Mouse (Mus musculus) C2C12 (cell line): ENCODE data around the gene Itga4. TPM values are rescaled to one million over a fixed set of nuclear protein-coding genes. Genes with fewer than 3 reads are reported as not detected.

Experiments
- H3K27me3 ChIP-seq: one replicate; pipeline ENCODE4 v1.6.1; 2011; ENCODE audit not compliant: control insufficient read depth, insufficient read depth, insufficient read length
- H3K36me3 ChIP-seq: one replicate; pipeline ENCODE4 v1.6.1; 2011; ENCODE audit not compliant: control insufficient read depth, insufficient read depth
- H3K4me3 ChIP-seq: one replicate; pipeline ENCODE4 v1.5.1; 2011; ENCODE audit warnings: mild to moderate bottlenecking, control low read depth; ENCODE audit not compliant: poor library complexity, insufficient read depth, severe bottlenecking
- H3K79me2 ChIP-seq: one replicate; pipeline ENCODE4 v1.6.1; 2011; ENCODE audit not compliant: control insufficient read depth, insufficient read depth
- H3K79me3 ChIP-seq: one replicate; pipeline ENCODE4 v1.6.1; 2011; ENCODE audit warnings: low read depth, control low read depth
- H3ac ChIP-seq: one replicate; pipeline ENCODE3; 2011; ENCODE audit warnings: low read depth; ENCODE audit not compliant: control insufficient read depth, insufficient read length
- CEBPB ChIP-seq: IDR thresholded peaks from one replicate; pipeline ENCODE4 v1.6.1; 2011; ENCODE audit warnings: low read depth, mild to moderate bottlenecking, control low read depth, moderate library complexity
- CTCF ChIP-seq: IDR thresholded peaks from one replicate; pipeline ENCODE4 v1.5.1; 2011; ENCODE audit not compliant: control insufficient read depth, insufficient read depth, insufficient read length
- FOSL1 ChIP-seq: IDR thresholded peaks from one replicate; pipeline ENCODE4 v1.8.0; 2011; ENCODE audit warnings: mild to moderate bottlenecking, low read length; ENCODE audit not compliant: poor library complexity, insufficient read depth, severe bottlenecking
- MAX ChIP-seq: IDR thresholded peaks from one replicate; pipeline ENCODE4 v1.6.1; 2011; ENCODE audit warnings: mild to moderate bottlenecking, control low read depth
- MYOD1 ChIP-seq: IDR thresholded peaks from one replicate; pipeline ENCODE4 v1.6.1; 2011; ENCODE audit warnings: low read depth; ENCODE audit not compliant: control insufficient read depth, insufficient read length
- MYOG ChIP-seq: IDR thresholded peaks from one replicate; pipeline ENCODE4 v1.6.1; 2011; ENCODE audit not compliant: control insufficient read depth, insufficient read length; ENCODE audit errors: extremely low read depth
- USF1 ChIP-seq: IDR thresholded peaks from one replicate; pipeline ENCODE4 v1.6.1; 2011; ENCODE audit warnings: low read depth, mild to moderate bottlenecking, control low read depth, moderate library complexity
- polyA plus RNA-seq: library from polyadenylated mRNA; unstranded; fragments of >200 nt; fragmentation: generic; extraction: Trizol; gene quantifications from one replicate; pipeline ENCODE4 v1.2.1, GENCODE M21; 2012; ENCODE audit warnings: missing spikeins

The Itga4 gene
- polyA plus RNA-seq, 1 experiment: 0.84 TPM

- Histone ChIP-seq H3ac (no peak overlapping the region), H3K79me3 (no peaks in the 10 kb centered on the region), H3K79me2 (no peaks in the 10 kb centered on the region), H3K4me3 (no peak overlapping the region), H3K27me3 (no peaks in the 10 kb centered on the region), H3K36me3 (no peaks in the 10 kb centered on the region)
- TF ChIP-seq MYOG (no peak), CTCF (no peak), MYOD1 (no peak), FOSL1 (no peak), CEBPB (no peak)
Observed at GRCm38 (mm10) chr2:79302398-79302797, 47.2 kb downstream of the Itga4 start.

- Histone ChIP-seq H3K79me2 (no peaks in the 10 kb centered on the region), H3K79me3 (no peaks in the 10 kb centered on the region), H3K36me3 (no peaks in the 10 kb centered on the region), H3K4me3 (no peak overlapping the region), H3K27me3 (no peaks in the 10 kb centered on the region), H3ac (no peak overlapping the region)
- TF ChIP-seq FOSL1 (no peak), CTCF (no peak), MYOD1 (no peak), CEBPB (no peak), MYOG (no peak), MAX (no peak), USF1 (no peak)
Observed at GRCm38 (mm10) chr2:79307549-79307948, 52.3 kb downstream of the Itga4 start.

- no peaks in the 10 kb centered on the region for H3K27me3 ChIP-seq
- no peak for TF ChIP-seq CTCF
- TF ChIP-seq USF1: no peak
- TF ChIP-seq MYOG: no peak
- no peak for TF ChIP-seq MYOD1
- TF ChIP-seq CEBPB: no peak
- no peak for TF ChIP-seq MAX
- no peak for TF ChIP-seq FOSL1
- no peak overlapping the region for H3K4me3 ChIP-seq
- H3K79me3 ChIP-seq: no peaks in the 10 kb centered on the region
- H3K36me3 ChIP-seq: no peaks in the 10 kb centered on the region
- H3ac ChIP-seq: no peak overlapping the region
- no peaks in the 10 kb centered on the region for H3K79me2 ChIP-seq
Observed at GRCm38 (mm10) chr2:79309454-79310118, 54.4 kb downstream of the Itga4 start.

- Histone ChIP-seq H3K79me3 (no peaks in the 10 kb centered on the region), H3K4me3 (no peak overlapping the region)
- TF ChIP-seq MAX: no peak
- TF ChIP-seq CTCF: no peak
- no peak for TF ChIP-seq USF1
- TF ChIP-seq MYOD1: no peak
Observed at GRCm38 (mm10) chr2:79312499-79312898, 57.3 kb downstream of the Itga4 start.

GRCm38 (mm10) chr2:79315108-79315507 lies 59.9 kb downstream of the Itga4 start:
- Histone ChIP-seq H3K27me3 (no peaks in the 10 kb centered on the region), H3K79me3 (no peaks in the 10 kb centered on the region), H3K4me3 (no peak overlapping the region), H3ac (no peak overlapping the region), H3K79me2 (no peaks in the 10 kb centered on the region), H3K36me3 (no peaks in the 10 kb centered on the region)
- no peak for TF ChIP-seq FOSL1
- TF ChIP-seq MYOD1: no peak
- no peak for TF ChIP-seq CTCF
- TF ChIP-seq USF1: no peak
- TF ChIP-seq MAX: no peak
- no peak for TF ChIP-seq MYOG
- TF ChIP-seq CEBPB: no peak

More at GRCm38 (mm10) chr2:79312499-79312898, 57.3 kb downstream of the Itga4 start:
- Histone ChIP-seq H3K36me3 (no peaks in the 10 kb centered on the region), H3K79me2 (no peaks in the 10 kb centered on the region), H3K27me3 (no peaks in the 10 kb centered on the region), H3ac (no peak overlapping the region)

GRCm38 (mm10) chr2:79316182-79316880 lies 61.1 kb downstream of the Itga4 start:
- TF ChIP-seq MAX (no peak), MYOG (no peak), FOSL1 (no peak), MYOD1 (no peak), CTCF (no peak), USF1 (no peak)
- Histone ChIP-seq H3K4me3 (no peak overlapping the region), H3K79me2 (no peaks in the 10 kb centered on the region), H3K27me3 (no peaks in the 10 kb centered on the region), H3ac (no peak overlapping the region), H3K36me3 (no peaks in the 10 kb centered on the region), H3K79me3 (no peaks in the 10 kb centered on the region)
